Mouse (Mus musculus): ENCODE data around the gene Rnf44.

The Rnf44 gene

GRCm38 (mm10) chr13:54686139-54687053 is 7.3 kb downstream of the Rnf44 start:
- DNase-seq: no peak

GRCm38 (mm10) chr13:54685174-54685573 is 8.5 kb downstream of the Rnf44 start:
- DNase-seq: peak; percentile 64

GRCm38 (mm10) chr13:54684140-54684896 is 9.4 kb downstream of the Rnf44 start:
- DNase-seq: no peak

GRCm38 (mm10) chr13:54683301-54683700 is 10.4 kb downstream of the Rnf44 start:
- no peak for DNase-seq

GRCm38 (mm10) chr13:54681291-54681690 is 12.4 kb downstream of the Rnf44 start:
- DNase-seq: no peak

- DNase-seq: no peak
Measured at GRCm38 (mm10) chr13:54680184-54680853, 13.4 kb downstream of the Rnf44 start.

- no peak for DNase-seq
Measured at GRCm38 (mm10) chr13:54678263-54678662, 15.4 kb downstream of the Rnf44 start.

- DNase-seq: no peak
Measured at GRCm38 (mm10) chr13:54675895-54676590, 17.7 kb downstream of the Rnf44 start.

- DNase-seq: no peak
Measured at GRCm38 (mm10) chr13:54670491-54670890, 23.2 kb downstream of the Rnf44 start.

GRCm38 (mm10) chr13:54665062-54665461 is 28.6 kb downstream of the Rnf44 start:
- no peak for DNase-seq

GRCm38 (mm10) chr13:54664509-54664908 is 29.2 kb downstream of the Rnf44 start:
- DNase-seq: no peak

- DNase-seq: no peak
Measured at GRCm38 (mm10) chr13:54663999-54664398, 29.7 kb downstream of the Rnf44 start.

- DNase-seq: no peak
Measured at GRCm38 (mm10) chr13:54661358-54661757, 32.3 kb downstream of the Rnf44 start.

- DNase-seq: peak; percentile 8
Measured at GRCm38 (mm10) chr13:54660877-54661276, 32.8 kb downstream of the Rnf44 start.

GRCm38 (mm10) chr13:54650461-54650860 is 43.2 kb downstream of the Rnf44 start:
- DNase-seq: no peak

- no peak for DNase-seq
Measured at GRCm38 (mm10) chr13:54635011-54635410, 58.7 kb downstream of the Rnf44 start.

GRCm38 (mm10) chr13:54632731-54633277 is 60.9 kb downstream of the Rnf44 start:
- peak; percentile 47 for DNase-seq
